In the genomic region with DNA sequence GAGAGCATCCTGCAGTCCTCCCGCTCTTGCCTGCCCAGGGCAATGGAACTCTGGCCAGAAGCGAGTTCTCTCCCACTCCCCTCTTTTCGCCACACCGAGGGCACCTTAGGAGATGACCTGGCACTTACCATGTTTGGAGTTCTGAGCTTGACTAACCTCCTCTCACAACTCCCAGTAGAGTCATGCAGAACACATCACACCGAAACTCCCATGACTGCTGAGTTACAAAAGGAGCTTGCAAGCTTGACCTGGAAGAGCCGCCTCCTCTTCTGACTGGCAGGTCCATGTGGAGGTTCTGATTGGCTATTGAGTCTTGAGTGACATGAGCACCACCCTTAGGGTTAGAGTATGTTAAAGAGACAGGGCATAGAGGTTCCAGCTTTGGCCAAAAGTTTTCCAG, we compare ENCODE assay signal across 8 mouse cellular contexts. TPM values are rescaled to one million over a fixed set of nuclear protein-coding genes. Genes with fewer than 3 reads are reported as not detected.
A peak's percentile ranks its signal among the peaks of the same experiment; 100 is the strongest.
DNase-seq lines count a peak whose midpoint lies in the region; ATAC-seq and TF ChIP-seq lines count a peak whose summit lies in the region.
"Not testable (repeated sequence)": the region's sequence is repeated elsewhere in the genome, so short reads cannot be mapped to it uniquely, and the experiment has no call there.

Gene Gm14418, minus strand, starts transcription at position 225 of the 400 bp plus-strand sequence.

- H3K4me3 ChIP-seq in hindbrain, embryonic 11.5 days (ENCODE audit: low read depth, low read length): not testable (repeated sequence)
- 0 out of 2 replicates have a peak within 1 kb of the TSS, but pooled peaks have one; percentile 13 for H3K4me3 ChIP-seq in layer of hippocampus, adult 2 months
- H3K4me3 ChIP-seq in liver, adult 2 months (ENCODE audit: insufficient read depth, low read depth, low read length): peak within 1 kb of the TSS; percentile 25
- H3K4me3 ChIP-seq in midbrain, embryonic 12.5 days: peak within 1 kb of the TSS; percentile 27; the same call in 1 of the 2 replicates

- H3K9ac ChIP-seq in hindbrain, embryonic 11.5 days (ENCODE audit: low read depth, low read length); liver, adult 2 months (ENCODE audit: low read depth, low read length); midbrain, embryonic 12.5 days (replicated peaks): not testable (repeated sequence)

- WGBS in hindbrain, embryonic 11.5 days: 43% methylated on average over 5 of the region's 6 CpGs
- WGBS in liver, adult 2 months: 31% methylated on average over 6 of the region's 6 CpGs
- 39% methylated on average over 6 of the region's 6 CpGs for WGBS in midbrain, embryonic 12.5 days

- TF ChIP-seq CTCF in layer of hippocampus, adult 2 months (conservative IDR thresholded peaks at IDR 0.05); liver, adult 2 months (IDR thresholded peaks at IDR 0.05; ENCODE audit: low read depth, low read length): not testable (repeated sequence)

- TF ChIP-seq POLR2A in liver, adult 2 months (IDR thresholded peaks at IDR 0.05; ENCODE audit: extremely low read depth, insufficient read depth, low read length): not testable (repeated sequence)

- H3K27me3 ChIP-seq in hindbrain, embryonic 11.5 days (ENCODE audit: control insufficient read depth, insufficient read depth, low read length); liver, adult 2 months (ENCODE audit: control insufficient read depth, insufficient read depth, low read length); midbrain, embryonic 12.5 days: not testable (repeated sequence)

- not testable (repeated sequence) for H3K36me3 ChIP-seq in hindbrain, embryonic 11.5 days (ENCODE audit: control insufficient read depth, insufficient read depth, low read length); liver, adult 2 months (ENCODE audit: control insufficient read depth, insufficient read depth, low read length); midbrain, embryonic 12.5 days

- not testable (repeated sequence) for H3K9me3 ChIP-seq in hindbrain, embryonic 11.5 days (ENCODE audit: control insufficient read depth, low read length); midbrain, embryonic 12.5 days

- peak; percentile 1 for DNase-seq in adrenal gland, adult 8-10 months
- DNase-seq in embryo, embryonic 11 days: peak; percentile 7
- DNase-seq in gastrocnemius, postnatal 4 days (ENCODE audit: low spot score in 2 of 2); layer of hippocampus, adult 2 months (ENCODE audit: low spot score in 2 of 2): not testable (repeated sequence)
- DNase-seq in hindbrain, embryonic 11.5 days (ENCODE audit: low spot score): peak; percentile 3
- peak; percentile 52 for DNase-seq in liver, adult 2 months (ENCODE audit: extremely low read depth, low read depth, low spot score)
- peak; percentile 19 for DNase-seq in yolk sac, embryonic 10.5 days (ENCODE audit: low spot score)

- not testable (repeated sequence) for H3K4me1 ChIP-seq in hindbrain, embryonic 11.5 days (replicated peaks; ENCODE audit: control insufficient read depth, insufficient read depth, low read length); liver, adult 2 months (ENCODE audit: control insufficient read depth, insufficient read depth, low read length); midbrain, embryonic 12.5 days

- not testable (repeated sequence) for H3K4me2 ChIP-seq in hindbrain, embryonic 11.5 days (replicated peaks; ENCODE audit: low read depth, low read length)
- 0 out of 2 replicates have a peak within 1 kb of the TSS, but pooled peaks have one; percentile 23 for H3K4me2 ChIP-seq in midbrain, embryonic 12.5 days (replicated peaks)

- H3K27ac ChIP-seq in hindbrain, embryonic 11.5 days (ENCODE audit: low read depth, low read length); layer of hippocampus, adult 2 months; liver, adult 2 months (replicated peaks; ENCODE audit: insufficient read depth, low read depth, low read length); midbrain, embryonic 12.5 days (replicated peaks): not testable (repeated sequence)

- H3K79me2 ChIP-seq in liver, adult 2 months (ENCODE audit: control insufficient read depth, insufficient read depth, low read length): not testable (repeated sequence)

- ATAC-seq in hindbrain, embryonic 11.5 days (ENCODE audit: low FRiP score); midbrain, embryonic 12.5 days (ENCODE audit: low FRiP score, low read depth): not testable (repeated sequence)

RNA-seq across cellular contexts. Expression of gene Gm14418, which starts in this region (rescaled TPM):
- total RNA-seq in adrenal gland, adult 8-10 months (2022): 10 to 100 TPM; 15.9 to 40.5 (median 28.7) TPM
- total RNA-seq in gastrocnemius, postnatal 4 days (2021): 10 to 100 TPM; 11.1 to 11.8 TPM
- 10.5 and 11.7 TPM in 2 replicates for polyA plus RNA-seq in hindbrain, embryonic 11.5 days (2014; fragmentation: Nextera tagmentation; extraction: Ambion mirVana)
- 10 to 100 TPM; 29.4 to 34.4 TPM for total RNA-seq in layer of hippocampus, adult 2 months (2021)
- 2.7 and 4.1 TPM in 2 replicates for total RNA-seq in liver, adult 2 months (2014; rRNA removed)
- 0.65 and 0.75 TPM in 2 replicates for polyA plus RNA-seq in liver, adult 2 months (2012; rRNA removed)
- polyA plus RNA-seq in midbrain, embryonic 12.5 days (2016; fragmentation: Nextera tagmentation; extraction: Ambion mirVana): 7.9 and 8.6 TPM in 2 replicates
